Mouse (Mus musculus) cerebellum, postnatal 10 days (tissue): ENCODE results near the gene Tmigd1.
"Not testable (repeated sequence)": the region's sequence is repeated elsewhere in the genome, so short reads cannot be mapped to it uniquely, and the experiment has no call there.

Experiments
- DNase-seq, 2 experiments: peaks; one replicate each; pipeline ENCODE4 v3.0.0; 2021; ENCODE audit warnings: mixed read lengths in 2 of 2

Gene Tmigd1

GRCm38 (mm10) chr11:76899758-76900738 lies 1.9 kb upstream of the Tmigd1 start:
- DNase-seq = peak; percentile 46 to 50

GRCm38 (mm10) chr11:76904340-76904739 lies 2.4 kb downstream of the Tmigd1 start:
- DNase-seq = no peak

GRCm38 (mm10) chr11:76908651-76909050 lies 6.7 kb downstream of the Tmigd1 start:
- DNase-seq = no peak

GRCm38 (mm10) chr11:76911325-76912054 lies 9.5 kb downstream of the Tmigd1 start:
- DNase-seq = peak; percentile 68 to 75

GRCm38 (mm10) chr11:76912055-76912395 lies 10.1 kb downstream of the Tmigd1 start:
- peak; percentile 71 to 78 for DNase-seq

DNA sequence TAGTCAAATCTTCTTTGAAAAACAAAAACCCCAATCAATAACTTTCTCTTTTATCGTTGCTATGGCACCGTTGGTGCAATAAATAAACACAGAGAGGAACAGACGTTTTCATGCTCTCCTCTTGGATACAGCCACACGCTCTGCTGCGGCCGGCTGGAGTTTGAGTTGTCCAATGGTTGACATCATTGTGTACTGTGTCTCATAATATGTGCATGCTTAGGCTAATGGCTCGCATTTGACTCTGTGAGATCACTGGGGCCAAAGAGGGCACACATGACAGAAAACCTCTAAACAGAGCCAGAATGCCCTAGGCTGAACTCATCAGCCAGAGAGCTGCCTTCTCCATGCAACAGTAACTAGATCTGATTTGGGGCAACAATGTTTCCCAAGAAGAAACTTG lies 12.4 kb downstream of the Tmigd1 start:
- DNase-seq = no peak

GRCm38 (mm10) chr11:76916539-76917229 lies 14.7 kb downstream of the Tmigd1 start:
- no peak for DNase-seq

DNA sequence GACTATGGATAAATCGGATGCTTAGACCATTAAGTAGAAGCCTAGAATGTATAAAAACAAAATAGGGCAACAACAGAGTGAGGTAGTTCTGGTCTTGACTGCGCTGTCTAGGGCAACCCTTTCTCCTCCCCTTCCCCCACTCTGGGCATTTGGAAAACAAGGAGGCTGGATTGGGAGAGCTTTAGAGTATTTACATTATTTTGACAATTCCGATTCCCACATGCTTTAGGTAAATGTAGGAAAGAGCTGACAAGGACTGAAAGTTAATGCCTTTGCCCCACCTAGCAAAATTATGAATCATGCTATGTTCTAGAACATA lies 15.2 kb downstream of the Tmigd1 start:
- DNase-seq = no peak

GRCm38 (mm10) chr11:76920607-76921006 lies 18.6 kb downstream of the Tmigd1 start:
- DNase-seq = no peak

GRCm38 (mm10) chr11:76924759-76925236 lies 22.8 kb downstream of the Tmigd1 start, which contains the start of gene Blmh:
TSS of gene Blmh (plus strand) at chr11:76924809.
- no peak for DNase-seq

DNA sequence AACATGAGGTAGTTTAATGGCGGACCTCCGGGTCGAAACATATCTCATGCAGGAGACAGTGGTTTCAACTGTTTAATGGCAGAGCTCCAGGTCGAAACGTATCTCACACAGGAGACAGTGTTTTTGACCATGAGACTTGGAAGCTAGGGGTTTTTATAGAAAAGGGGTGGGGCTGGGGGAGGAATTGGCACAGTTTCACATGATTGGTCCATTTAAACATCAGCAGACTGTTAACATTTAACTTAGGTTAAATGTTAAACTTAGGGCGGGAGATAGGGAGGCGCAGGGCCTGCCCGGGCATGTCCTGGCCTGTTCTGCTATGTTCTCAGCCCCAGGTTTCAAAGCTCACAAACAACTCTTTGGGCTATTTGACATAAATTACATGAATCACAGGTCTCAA lies 26.6 kb downstream of the Tmigd1 start:
- DNase-seq = not testable (repeated sequence)

DNA sequence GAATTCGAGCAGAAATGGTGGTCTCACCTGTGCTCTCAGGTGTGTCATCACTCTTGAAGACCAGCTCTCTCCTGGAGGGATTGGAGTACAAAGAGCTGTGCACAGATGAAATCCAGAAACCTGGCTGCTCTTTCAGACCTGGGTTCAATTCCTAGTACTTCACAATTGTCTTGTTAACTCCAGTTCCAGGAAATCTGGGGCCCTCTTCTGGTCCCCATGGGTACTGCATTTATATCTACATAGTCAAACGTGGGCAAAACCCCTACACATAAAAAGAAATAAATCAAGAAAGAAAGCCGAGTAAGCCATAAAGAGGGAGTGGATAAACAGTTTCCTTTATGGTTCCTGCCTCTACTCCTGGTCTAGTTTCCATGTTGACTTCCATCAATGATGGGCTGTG lies 31.2 kb downstream of the Tmigd1 start:
- DNase-seq = no peak

- DNase-seq = no peak
Measured at GRCm38 (mm10) chr11:76936578-76936977, 34.6 kb downstream of the Tmigd1 start.

DNA sequence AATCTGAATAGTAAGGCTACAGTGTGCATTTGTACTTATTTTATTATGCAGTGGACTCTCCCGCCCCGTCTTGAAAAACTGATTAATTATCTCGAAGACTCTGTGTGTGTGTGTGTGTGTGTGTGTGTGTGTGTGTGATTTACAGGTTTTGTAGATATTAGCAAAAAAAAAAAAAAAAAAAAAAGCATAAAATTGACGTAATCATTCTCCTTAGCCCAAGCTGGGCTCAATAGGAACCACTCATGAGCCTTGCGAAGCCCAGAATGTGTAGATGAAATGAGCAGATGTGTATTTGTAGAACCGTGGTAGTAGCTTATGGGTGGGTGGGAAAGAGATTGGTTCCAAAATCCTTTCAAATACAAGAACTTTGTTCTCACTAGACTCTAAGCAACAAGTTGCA lies 42.9 kb downstream of the Tmigd1 start:
- peak in 1 of 2 experiments; percentile 15 for DNase-seq

GRCm38 (mm10) chr11:76945386-76946202 lies 43.6 kb downstream of the Tmigd1 start:
- DNase-seq = peak; percentile 97 to 98

DNA sequence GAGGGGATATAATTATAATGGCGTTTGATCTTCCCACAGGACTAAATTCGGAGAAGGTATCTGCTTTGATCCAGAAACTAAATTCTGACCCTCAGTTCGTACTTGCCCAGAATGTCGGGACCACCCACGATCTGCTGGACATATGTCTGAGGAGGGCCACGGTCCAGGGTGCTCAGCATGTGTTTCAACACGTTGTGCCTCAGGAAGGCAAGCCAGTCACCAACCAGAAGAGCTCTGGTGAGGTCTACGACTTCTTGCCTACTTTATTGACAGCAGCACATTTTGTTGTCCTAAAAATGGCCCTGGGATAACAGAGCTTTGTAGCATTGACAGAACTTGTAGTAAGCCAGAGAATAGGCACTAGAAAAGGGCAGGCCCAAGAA lies 44.2 kb downstream of the Tmigd1 start:
- peak; percentile 55 to 56 for DNase-seq

GRCm38 (mm10) chr11:76953536-76953935 lies 51.6 kb downstream of the Tmigd1 start:
- DNase-seq = no peak

DNA sequence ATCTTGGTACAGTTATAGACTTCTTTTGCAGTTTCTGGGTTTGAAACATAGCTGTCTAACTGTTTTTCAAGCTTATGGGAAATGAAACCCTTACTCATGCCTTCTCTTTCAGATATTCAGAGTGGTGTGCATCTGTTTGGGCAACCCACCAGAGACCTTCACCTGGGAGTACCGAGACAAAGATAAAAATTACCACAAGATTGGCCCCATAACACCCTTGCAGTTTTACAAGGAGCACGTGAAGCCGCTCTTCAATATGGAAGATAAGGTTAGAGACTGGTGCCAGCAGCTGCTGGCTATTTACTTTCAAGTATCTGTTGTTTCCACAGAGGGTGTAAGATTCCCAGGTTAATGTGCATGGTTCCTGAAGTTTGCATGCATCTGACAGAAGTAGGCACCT lies 63.7 kb downstream of the Tmigd1 start:
- no peak for DNase-seq
